Mouse (Mus musculus) cerebellum, adult 11 months (tissue): ENCODE measurements at regions not wholly inside any gene's neighbourhood (a gene's known extent, or its start where the extent isn't known, plus 50 kb on each side); places are given as distances from the start of the nearest gene placed in this dataset.
A peak's percentile ranks its signal among the peaks of the same experiment; 100 is the strongest.

Source experiments
- DNase-seq: peaks from one replicate; pipeline ENCODE4 v3.0.0; 2022

GRCm38 (mm10) chr10:92225071-92225470 lies 497.1 kb downstream of the Nedd1 start:
- DNase-seq, result no peak

DNA sequence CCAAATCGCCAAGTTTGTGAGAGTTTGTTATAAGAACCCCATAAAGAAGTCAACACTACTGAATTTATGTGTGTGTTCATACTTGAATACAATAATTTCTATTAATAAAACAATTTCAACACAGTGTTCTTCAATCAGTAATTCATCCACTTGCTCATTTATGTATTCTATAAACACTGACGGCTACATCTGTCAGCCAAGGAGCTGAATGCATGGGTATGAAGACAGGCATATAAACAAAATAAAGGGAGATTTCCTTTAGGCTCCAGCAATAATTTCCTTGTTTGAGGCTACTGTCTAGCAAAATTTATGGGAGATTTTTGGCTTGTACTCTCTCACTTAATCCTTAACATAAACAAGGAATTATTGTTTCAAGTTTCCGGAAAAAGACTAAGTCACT lies 502.9 kb downstream of the Nedd1 start:
- no peak for DNase-seq

DNA sequence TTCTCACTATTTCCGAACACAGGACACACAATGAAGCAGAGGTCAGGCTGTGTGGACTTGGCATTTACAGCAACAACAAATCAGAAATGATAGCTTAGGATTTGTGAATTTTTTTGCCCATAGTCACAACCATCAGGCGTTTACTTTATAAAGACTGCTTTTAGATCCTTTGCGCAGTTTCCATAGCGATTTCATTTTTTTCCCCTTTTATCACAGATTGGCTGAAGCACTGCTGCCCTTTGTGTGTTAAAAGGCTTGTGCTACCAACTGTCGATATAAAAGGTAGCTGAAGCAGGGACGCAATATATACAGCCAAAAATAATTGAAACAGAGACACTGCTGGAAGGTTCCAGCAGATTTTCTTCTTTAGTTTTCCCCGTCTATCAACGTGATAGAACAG lies 551.4 kb downstream of the Nedd1 start:
- DNase-seq, result no peak

DNA sequence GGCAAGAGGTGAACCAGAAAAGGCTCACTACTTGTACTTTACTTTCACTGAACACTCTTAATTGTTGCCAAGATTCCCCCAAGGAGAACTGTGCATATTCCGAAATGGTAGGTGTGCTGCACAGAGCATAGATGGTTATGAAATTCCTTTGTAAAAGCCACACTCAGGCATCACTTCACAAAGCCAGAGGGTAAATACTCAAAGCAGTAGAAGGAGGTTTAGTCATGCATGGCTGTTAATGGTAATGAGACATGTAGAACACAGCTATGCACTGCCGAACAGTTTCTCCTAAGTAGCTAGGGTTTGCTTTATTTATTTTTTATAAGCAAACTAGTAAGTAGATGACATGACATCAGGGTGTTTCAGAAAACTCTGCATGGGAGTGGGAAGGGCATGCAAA lies 556.2 kb downstream of the Nedd1 start:
- DNase-seq, result no peak

GRCm38 (mm10) chr10:92164991-92165390 lies 557.2 kb downstream of the Nedd1 start:
- DNase-seq, result no peak

DNA sequence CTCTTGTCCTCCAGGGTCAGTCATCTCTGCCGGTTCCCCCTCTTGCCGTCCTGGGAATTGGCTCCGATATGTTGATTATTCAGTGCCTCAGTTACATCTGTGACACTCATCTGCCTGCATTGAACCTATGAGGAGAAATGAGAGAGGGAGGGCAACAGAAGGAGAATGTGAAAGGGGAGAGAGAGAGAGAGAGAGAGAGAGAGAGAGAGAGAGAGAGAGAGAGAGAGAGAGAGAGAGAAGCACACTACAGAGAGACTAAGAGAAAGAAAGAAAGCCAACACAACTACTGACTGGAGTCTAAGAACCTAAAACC lies 557.6 kb downstream of the Nedd1 start:
- no peak for DNase-seq

- no peak for DNase-seq
These were observed 558.2 kb downstream of the Nedd1 start for GRCm38 (mm10) chr10:92163851-92164647.

DNA sequence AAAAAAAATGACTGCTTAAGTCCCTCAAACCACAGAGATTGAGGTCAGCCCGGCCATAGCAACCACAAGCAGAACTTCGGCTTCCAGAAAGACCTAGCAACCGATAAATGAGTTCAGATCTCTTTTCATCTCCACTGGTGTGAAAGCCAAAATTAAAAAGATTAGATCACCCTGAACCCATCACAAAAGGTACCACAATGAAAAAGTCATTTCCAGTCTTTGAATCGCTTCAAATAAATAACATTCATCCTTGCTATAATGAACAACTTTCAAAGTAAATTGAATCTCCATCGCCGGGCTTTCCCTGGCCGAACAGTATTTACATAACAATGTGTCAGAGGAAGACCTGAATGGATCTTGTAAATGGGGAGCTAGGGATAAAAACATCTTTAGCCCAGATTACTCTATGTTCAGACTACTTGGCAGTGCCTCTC lies 559.1 kb downstream of the Nedd1 start:
- DNase-seq, result no peak

DNA sequence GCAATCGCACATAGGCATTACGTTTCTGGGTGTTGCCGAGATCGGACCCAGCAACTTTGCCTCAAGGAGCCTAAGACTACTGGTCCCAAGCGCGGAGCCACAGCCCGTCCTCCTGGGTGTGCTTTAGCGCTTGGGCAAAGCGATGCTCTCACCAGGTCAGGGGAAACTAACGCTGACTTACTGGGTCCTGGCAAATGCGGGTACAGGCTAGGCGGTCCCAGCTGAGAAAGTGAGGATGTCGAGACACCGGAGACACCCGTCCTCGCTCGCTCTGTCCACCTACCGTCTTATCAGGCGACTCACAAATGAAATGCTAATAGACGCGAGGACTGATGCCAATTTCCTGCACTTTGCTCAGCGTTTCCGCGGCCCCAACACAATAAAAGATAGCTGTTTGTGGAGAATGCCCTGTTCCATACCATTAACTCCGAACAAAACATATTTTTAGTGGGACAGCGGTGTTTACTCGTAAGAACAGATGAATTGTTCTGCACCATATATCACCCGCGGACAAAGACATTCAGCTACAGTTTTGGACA lies 559.7 kb downstream of the Nedd1 start:
- DNase-seq, result peak; percentile 2

GRCm38 (mm10) chr10:92161501-92161900 lies 560.7 kb downstream of the Nedd1 start:
- no peak for DNase-seq

GRCm38 (mm10) chr10:92146263-92146662 lies 576.0 kb downstream of the Nedd1 start:
- no peak for DNase-seq

GRCm38 (mm10) chr10:92135521-92135920 lies 586.7 kb downstream of the Nedd1 start:
- no peak for DNase-seq

- no peak for DNase-seq
These were observed 609.4 kb downstream of the Nedd1 start for GRCm38 (mm10) chr10:92112790-92113189.

DNA sequence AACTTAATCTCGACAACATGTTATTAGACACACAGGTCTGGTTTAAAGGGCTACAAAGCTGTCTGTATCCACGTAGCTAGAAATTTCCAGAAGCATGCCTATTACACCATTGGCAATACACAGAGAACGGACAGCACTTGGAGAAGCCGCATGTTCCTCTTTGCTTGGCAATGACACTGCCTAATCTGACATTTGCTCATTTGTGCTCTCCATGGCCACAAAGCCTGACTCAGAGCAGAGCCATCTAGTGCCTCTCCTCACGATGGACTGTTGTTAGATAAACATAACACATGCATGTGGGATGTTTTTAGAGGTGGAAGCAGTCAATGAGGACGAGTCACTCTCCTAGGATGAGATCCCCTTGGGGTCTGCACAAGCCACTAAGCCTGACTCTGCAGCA lies 615.9 kb downstream of the Nedd1 start:
- no peak for DNase-seq

GRCm38 (mm10) chr10:92103887-92104286 lies 618.3 kb downstream of the Nedd1 start:
- no peak for DNase-seq

DNA sequence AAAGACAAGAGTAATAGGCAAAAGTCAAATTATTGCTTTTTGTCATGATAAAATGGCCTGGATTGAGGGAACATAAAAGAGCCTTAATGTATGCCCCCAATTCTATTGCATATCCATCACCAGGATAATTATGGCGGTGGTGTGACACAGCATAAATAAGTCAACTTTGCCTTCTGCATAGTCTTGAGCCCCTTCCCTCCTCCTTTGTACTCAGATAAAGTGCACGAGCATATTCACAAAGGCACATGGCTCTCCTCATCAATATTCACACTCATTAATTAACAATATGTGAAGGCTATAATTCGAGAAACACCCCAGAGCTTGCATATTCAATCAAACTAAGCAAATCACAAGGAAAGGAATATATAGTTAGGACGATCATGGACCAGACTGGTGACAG lies 619.5 kb downstream of the Nedd1 start:
- DNase-seq, result no peak

DNA sequence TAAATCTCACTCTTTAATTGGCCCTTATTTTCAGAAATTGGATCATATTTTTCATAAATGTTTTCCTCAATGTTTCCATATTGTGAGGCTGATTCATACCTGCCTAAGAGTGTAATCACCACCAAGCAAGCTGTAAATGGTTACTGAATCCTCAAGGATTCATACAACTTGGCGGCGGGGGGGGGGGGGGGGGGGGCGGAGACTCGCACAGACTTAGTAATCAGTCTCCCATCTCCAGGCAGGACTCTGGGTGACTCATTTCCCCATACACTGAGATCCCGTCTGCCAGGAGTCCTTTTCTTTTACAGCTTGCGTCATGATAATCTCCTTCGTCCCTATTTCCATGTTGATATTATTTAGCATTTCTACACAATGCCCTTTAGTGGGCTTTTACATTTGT lies 624.7 kb downstream of the Nedd1 start:
- DNase-seq, result no peak

DNA sequence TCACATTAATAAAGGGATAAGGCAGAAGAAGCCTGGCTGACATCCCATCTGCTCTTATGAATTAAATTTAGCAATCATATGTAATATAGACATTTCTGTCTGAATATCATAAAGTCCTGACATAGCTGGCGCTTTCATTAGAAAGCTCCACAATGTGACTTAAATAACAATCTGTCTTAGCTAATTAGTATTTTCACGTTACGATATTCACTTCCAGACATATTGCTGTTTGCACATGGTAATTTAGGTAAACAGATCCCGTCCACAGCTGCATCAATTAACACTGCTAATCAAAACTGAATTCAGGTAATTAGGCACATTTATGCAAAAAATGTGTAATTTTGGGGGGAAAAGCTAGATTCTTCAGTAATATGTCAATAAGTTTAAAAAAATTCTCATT lies 625.1 kb downstream of the Nedd1 start:
- no peak for DNase-seq

GRCm38 (mm10) chr10:92091480-92092395 lies 630.5 kb downstream of the Nedd1 start:
- no peak for DNase-seq

DNA sequence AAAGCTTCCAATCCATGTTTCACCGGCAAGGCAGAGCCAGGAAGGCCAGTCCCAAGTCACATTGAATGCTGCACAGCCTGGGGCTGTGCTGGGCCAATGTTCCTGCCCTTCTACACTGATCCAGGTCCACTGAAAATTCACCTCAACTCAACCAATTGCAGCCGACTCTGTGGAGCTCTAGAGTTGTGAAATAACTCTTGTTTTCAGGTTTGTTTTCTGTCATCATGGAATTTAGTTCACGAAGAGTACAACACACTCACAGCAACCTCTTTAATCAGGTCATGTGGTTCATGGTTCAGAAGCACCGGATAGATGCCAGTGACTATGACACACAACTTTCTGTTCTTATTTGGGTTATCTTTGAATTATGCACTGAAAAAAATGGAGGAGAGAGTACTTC lies 640.1 kb downstream of the Nedd1 start:
- no peak for DNase-seq

DNA sequence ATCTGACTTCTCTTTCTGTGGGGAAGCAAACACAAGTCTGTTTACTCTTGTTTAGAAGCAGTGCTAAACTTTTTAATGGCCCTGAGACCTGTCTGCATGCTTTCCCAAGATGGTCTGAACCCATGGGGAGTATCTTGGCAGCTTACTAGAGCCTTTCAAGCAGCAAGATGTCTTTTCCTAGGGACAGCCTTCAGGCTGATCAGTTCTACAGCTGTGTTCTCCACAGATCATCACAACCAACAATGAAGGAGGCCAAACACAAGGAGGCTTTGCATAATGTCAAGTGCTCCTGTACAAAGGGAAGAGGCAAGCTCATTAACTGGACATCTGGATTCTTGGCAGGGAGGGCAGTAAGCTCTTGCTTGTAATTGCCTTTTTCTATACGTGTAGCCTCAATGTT lies 641.0 kb downstream of the Nedd1 start:
- no peak for DNase-seq

- DNase-seq, result no peak
These were observed 642.8 kb downstream of the Nedd1 start for GRCm38 (mm10) chr10:92079421-92079820.

- no peak for DNase-seq
These were observed 644.9 kb downstream of the Nedd1 start for GRCm38 (mm10) chr10:92077291-92077690.

DNA sequence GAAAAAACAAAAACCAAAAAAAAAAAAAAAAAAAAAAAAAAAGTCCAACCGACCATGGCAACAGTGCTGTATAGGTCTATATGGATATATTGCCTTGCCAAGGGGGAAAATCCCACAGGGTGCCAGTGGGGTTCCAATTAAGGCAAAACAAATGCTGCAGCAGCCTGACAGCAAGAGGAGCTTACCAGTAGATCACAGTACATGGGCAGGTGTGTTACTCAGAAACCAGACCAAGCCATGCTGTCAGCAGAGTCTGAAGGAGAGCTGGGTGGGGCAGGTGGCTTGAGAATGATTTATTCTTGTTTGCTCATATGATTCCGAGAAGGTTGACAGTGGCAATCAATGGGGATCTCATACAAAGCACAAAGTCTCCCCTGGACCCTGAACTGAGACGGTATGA lies 645.5 kb downstream of the Nedd1 start:
- no peak for DNase-seq
